Mouse (Mus musculus) heart, embryonic 11.5 days (tissue): ENCODE results near the gene Paxip1. TPM values are rescaled to one million over a fixed set of nuclear protein-coding genes. Genes with fewer than 3 reads are reported as not detected.
A peak's percentile ranks its signal among the peaks of the same experiment; 100 is the strongest.

Source experiments
- ATAC-seq: fragments of 200-750 bp; cut with Nextera tagmentation; replicated peaks from 2 replicates; pipeline ENCODE4 v1.8.0; 2017; ENCODE audit warnings: moderate library complexity; ENCODE audit not compliant: insufficient number of reproducible peaks, low FRiP score, low TSS enrichment
- H3K27ac ChIP-seq: fragments of 300-500 bp; sonication (generic); 2 replicates; pipeline ENCODE4 v1.5.1; 2014; ENCODE audit warnings: mild to moderate bottlenecking, low read depth, low read length
- H3K27me3 ChIP-seq: fragments of 300-500 bp; sonication (generic); 2 replicates; pipeline ENCODE4 v1.6.1; 2014; ENCODE audit warnings: mild to moderate bottlenecking, low read length, mixed read lengths; ENCODE audit not compliant: control insufficient read depth, insufficient read depth
- H3K36me3 ChIP-seq: fragments of 300-500 bp; sonication (generic); 2 replicates; pipeline ENCODE4 v1.6.1; 2014; ENCODE audit warnings: mild to moderate bottlenecking, low read length, moderate library complexity, mixed read lengths; ENCODE audit not compliant: control insufficient read depth, insufficient read depth
- H3K4me1 ChIP-seq: fragments of 300-500 bp; sonication (generic); 2 replicates; pipeline ENCODE4 v1.6.1; 2014; ENCODE audit warnings: low read length; ENCODE audit not compliant: control insufficient read depth, insufficient read depth
- H3K4me2 ChIP-seq: fragments of 300-500 bp; sonication (generic); 2 replicates; pipeline ENCODE4 v1.6.1; 2014; ENCODE audit warnings: mild to moderate bottlenecking, moderate library complexity
- H3K4me3 ChIP-seq: fragments of 300-500 bp; sonication (generic); 2 replicates; pipeline ENCODE4 v1.5.1; 2014; ENCODE audit warnings: low read depth, low read length
- H3K9ac ChIP-seq: fragments of 300-500 bp; sonication (generic); 2 replicates; pipeline ENCODE4 v1.6.1; 2014; ENCODE audit warnings: mild to moderate bottlenecking, low read depth, low read length, moderate library complexity
- H3K9me3 ChIP-seq: fragments of 300-500 bp; sonication (generic); replicated peaks from 2 replicates; pipeline ENCODE4 v1.6.1; 2016; ENCODE audit warnings: low read length; ENCODE audit not compliant: control insufficient read depth
- WGBS: fragments of 180-500 bp; shearing (Covaris S2); extraction: QIAGEN DNeasy Blood & Tissue Kit; methylation state at CpG from one replicate; pipeline ENCODE4 v1.1.7; 2014; ENCODE audit not compliant: insufficient replicate concordance; 5-methylcytosine and 5-hydroxymethylcytosine counted together
- polyA plus RNA-seq: library from polyadenylated mRNA; unstranded; fragments of >200 nt; fragmentation: Nextera tagmentation; extraction: Ambion mirVana; gene quantifications from 2 replicates; pipeline ENCODE4 v1.2.1, GENCODE M21; 2014

The Paxip1 gene
- polyA plus RNA-seq, 1 experiment from 2014 or later: 28.2 TPM

DNA sequence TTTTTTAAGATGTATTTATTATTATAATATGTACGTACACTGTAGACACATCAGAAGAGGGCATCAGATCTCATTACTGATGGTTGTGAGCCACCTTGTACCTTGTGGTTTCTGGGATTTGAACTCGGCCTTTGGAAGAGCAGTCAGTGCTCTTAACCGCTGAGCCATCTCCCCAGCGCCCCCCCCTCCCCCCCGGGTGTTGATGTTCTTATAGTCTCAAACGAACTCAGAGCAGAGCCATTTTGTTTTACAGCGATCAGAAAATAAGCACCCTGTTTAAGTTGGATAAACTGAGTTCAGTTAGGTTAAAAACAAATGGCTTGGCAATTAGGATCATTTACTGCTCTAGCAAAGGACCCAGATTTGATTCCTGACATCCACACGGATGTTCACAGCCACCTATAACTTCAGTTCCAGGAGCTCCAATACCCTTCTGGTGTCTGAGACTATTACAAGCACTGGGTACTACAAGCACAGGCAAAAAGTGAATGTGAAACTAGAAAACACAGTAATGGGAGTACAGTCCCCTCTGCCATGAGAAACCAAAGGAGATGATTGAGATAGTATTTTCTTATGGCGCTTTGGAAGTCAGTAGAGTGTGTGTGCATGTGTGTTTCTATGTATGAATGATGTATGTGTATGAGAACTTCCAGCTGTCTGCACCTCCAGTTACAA lies 1.2 kb upstream of the Paxip1 start:
- WGBS: 54% methylated on average over 9 of the region's 9 CpGs
- Histone ChIP-seq H3K9ac (no peak overlapping the region), H3K9me3 (no peaks in the 10 kb centered on the region), H3K4me3 (peak overlapping the region; percentile 66), H3K36me3 (peaks cover 4% of the 10 kb centered on the region; the same call in 1 of the 2 replicates), H3K4me1 (peaks cover 14% of the 10 kb centered on the region), H3K4me2 (peak overlapping the region; percentile 77), H3K27me3 (no peaks in the 10 kb centered on the region), H3K27ac (no peak overlapping the region)
- no peak for ATAC-seq

DNA sequence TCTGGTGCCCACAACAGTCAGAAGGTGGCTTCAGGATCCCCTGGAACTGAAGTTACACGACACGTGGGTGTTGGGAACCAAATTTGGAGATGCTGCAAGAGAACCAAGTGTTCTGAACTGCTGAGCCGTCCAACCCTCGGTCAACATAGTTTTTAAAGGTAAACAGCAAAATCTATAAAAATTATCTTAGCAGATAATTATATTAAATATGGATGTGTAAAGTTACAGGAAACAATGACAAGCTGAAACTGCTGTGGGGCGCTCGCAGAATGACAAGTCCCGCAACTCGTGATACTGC lies 631 bp upstream of the Paxip1 start:
- Histone ChIP-seq H3K36me3 (peaks cover 8% of the 10 kb centered on the region), H3K4me2 (peak overlapping the region; percentile 77), H3K4me3 (peak overlapping the region; percentile 66), H3K4me1 (peaks cover 14% of the 10 kb centered on the region), H3K27ac (peak overlapping the region; percentile 93), H3K9me3 (no peaks in the 10 kb centered on the region), H3K9ac (peak overlapping the region; percentile 86), H3K27me3 (no peaks in the 10 kb centered on the region)
- no peak for ATAC-seq
- 10% methylated on average over 8 of the region's 8 CpGs for WGBS

DNA sequence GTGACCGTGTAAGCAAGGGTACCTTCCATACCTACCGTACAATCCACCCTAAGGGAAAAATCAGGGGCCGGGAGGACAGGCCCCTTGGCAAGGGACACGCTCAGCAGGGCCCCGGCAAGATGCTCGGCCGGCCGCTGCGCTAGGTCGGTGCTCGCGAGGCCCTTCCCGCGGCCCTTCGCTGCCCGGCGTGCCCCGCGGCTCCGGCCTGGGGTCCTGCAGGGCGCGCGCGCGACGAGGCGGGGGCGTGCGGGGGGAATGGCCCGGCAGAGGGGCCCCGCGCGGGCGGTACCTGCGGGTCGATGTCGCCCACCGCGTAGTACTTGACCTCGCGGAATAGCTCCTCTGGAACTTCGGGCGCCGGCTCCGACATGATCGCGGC lies 592 bp downstream of the Paxip1 start:
- H3K4me2 ChIP-seq: peak overlapping the region; percentile 77
- H3K4me1 ChIP-seq: peaks cover 14% of the 10 kb centered on the region
- no peaks in the 10 kb centered on the region for H3K9me3 ChIP-seq
- peak overlapping the region; percentile 86 for H3K9ac ChIP-seq
- WGBS: under 1% methylated on average over 30 of the region's 47 CpGs
- H3K27ac ChIP-seq: peak overlapping the region; percentile 93
- H3K27me3 ChIP-seq: no peaks in the 10 kb centered on the region
- peak overlapping the region; percentile 66 for H3K4me3 ChIP-seq
- peaks cover 15% of the 10 kb centered on the region for H3K36me3 ChIP-seq
- ATAC-seq: peak; percentile 81

DNA sequence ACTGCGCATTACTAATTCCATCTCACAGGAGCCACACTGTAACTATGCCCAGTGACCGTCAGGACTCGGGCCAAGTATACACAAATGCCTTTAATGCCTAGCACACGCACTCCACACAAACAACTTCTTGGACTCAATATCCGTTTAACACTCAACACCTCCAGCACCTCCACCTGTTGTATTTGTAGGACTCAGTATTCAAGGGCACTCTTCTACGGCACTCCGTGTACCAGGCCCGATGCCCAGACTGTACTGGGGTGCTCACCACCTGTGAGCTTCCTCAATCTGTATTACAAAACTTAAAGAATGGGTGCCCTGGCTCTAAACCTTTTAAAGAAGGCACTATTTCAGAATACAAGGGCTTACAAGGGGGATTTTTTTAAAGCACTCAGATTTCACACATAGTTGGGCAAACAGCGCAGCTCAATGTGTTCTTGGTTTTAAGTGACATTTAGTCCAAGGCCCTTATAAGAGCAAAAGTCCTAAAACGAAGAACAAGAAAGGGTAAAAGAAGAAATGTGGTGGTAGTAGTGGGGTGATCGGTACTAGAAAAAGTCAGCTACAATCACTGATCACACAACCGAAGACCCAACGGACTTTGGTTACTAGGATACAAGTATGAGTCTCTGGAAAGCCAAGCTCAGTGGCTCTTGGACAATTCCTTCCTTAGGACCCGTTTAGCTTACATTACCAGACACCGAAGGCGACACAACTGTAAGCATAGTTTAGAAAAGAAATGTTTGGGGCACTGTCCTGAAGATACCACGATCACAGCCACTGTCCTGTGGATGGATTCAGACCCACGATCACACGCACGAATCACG lies 1.2 kb downstream of the Paxip1 start:
- H3K27me3 ChIP-seq: no peaks in the 10 kb centered on the region
- no peak for ATAC-seq
- peak overlapping the region; percentile 86 for H3K9ac ChIP-seq
- peak overlapping the region; percentile 93 for H3K27ac ChIP-seq
- peaks cover 17% of the 10 kb centered on the region for H3K36me3 ChIP-seq
- no peaks in the 10 kb centered on the region for H3K9me3 ChIP-seq
- peaks cover 14% of the 10 kb centered on the region for H3K4me1 ChIP-seq
- H3K4me3 ChIP-seq: peak overlapping the region; percentile 66
- 31% methylated on average over 21 of the region's 21 CpGs for WGBS
- H3K4me2 ChIP-seq: peak overlapping the region; percentile 77

DNA sequence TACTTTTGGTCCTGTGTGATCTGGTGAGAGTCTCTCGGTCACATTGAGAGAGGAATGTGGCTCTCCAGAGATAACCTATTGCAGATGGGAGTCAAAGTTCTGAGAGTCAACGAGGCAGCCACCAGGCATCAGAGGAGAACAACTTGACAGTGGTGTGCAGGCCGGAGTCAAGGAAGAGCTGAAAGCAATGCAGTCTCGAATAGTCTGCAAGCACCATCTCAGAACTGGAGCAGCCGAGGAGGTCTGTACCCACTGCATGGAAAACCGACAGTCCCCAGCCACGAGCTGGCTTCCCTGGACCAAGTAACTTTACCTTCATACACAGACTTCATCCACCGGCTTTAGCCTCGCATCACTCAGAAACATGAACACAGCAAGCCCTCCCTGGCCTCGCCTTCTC lies 1.9 kb downstream of the Paxip1 start:
- H3K36me3 ChIP-seq: peaks cover 20% of the 10 kb centered on the region
- no peaks in the 10 kb centered on the region for H3K27me3 ChIP-seq
- ATAC-seq: no peak
- H3K9me3 ChIP-seq: no peaks in the 10 kb centered on the region
- WGBS: 58% methylated on average over 10 of the region's 10 CpGs
- peaks cover 14% of the 10 kb centered on the region for H3K4me1 ChIP-seq
- peak overlapping the region; percentile 66 for H3K4me3 ChIP-seq
- peak overlapping the region; percentile 86 for H3K9ac ChIP-seq
- H3K4me2 ChIP-seq: peak overlapping the region; percentile 77
- H3K27ac ChIP-seq: no peak overlapping the region

DNA sequence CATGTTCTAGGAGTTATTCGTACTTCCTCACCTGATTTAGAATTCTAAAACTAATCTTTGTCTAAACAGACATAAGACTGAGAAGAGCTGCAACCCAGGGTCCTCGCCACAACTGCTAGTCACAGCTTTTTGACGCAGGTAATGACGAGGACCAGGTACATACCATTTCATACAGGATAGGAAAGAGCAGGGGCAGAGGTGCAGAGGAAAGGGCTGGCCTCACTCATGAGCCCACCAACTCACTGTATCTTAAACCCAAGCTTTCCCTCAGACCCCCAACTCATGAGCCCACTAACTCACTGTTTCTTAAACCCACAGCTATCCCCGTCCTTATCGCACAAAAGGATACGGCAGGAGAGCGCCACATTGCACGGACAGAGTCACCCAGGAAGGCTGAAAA lies 8.1 kb downstream of the Paxip1 start:
- Histone ChIP-seq H3K9ac (no peak overlapping the region), H3K4me2 (no peak overlapping the region), H3K4me3 (no peak overlapping the region), H3K9me3 (no peaks in the 10 kb centered on the region), H3K27me3 (no peaks in the 10 kb centered on the region), H3K4me1 (no peaks in the 10 kb centered on the region), H3K36me3 (peaks cover 41% of the 10 kb centered on the region), H3K27ac (no peak overlapping the region)
- 92% methylated on average over 9 of the region's 9 CpGs for WGBS
- ATAC-seq: no peak

DNA sequence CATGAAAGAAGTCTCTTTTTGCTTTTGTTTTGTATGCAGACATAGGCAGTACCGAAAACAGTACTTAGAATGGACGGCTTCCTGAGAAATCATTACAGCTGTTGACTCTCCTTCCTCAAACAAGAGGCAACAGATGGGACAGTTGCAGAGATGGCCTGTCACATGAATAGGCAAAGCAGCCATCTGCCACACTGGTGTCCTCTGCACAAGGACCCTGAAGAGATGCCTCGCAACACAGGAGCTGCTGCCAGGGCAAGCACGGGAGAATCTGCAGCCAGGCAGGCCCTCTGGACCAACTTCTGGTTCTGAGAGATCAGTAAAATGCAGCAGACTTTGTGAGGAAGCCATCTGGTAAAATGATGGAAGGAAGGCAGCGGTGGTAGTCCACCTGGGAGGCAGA lies 23.5 kb downstream of the Paxip1 start:
- no peak for ATAC-seq
- Histone ChIP-seq H3K9me3 (no peaks in the 10 kb centered on the region), H3K4me2 (no peak overlapping the region), H3K27me3 (no peaks in the 10 kb centered on the region), H3K27ac (no peak overlapping the region), H3K9ac (no peak overlapping the region), H3K36me3 (peaks cover 43% of the 10 kb centered on the region), H3K4me1 (peaks cover 7% of the 10 kb centered on the region), H3K4me3 (no peak overlapping the region)
- WGBS: 92% methylated on average over 5 of the region's 5 CpGs

DNA sequence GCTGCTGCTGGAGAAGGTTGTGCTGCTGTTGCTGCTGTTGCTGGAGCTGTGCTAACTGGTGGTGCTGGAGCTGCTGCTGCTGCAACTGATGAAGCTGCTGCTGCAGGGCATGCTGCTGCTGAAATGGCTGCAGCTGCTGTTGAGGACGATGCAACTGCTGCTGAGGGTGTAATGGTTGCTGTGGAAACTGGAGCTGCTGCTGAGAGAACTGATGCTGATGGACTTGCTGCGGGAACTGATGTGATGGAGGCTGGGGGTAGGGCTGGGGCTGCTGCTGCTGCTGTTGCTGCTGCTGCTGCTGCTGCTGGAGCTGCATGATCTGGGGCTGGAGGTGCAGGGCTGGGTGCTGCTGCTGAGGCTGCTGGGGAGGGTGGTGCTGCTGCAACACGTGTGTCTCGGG lies 25.7 kb downstream of the Paxip1 start:
- Histone ChIP-seq H3K27ac (no peak overlapping the region), H3K9me3 (no peaks in the 10 kb centered on the region), H3K27me3 (no peaks in the 10 kb centered on the region), H3K4me2 (no peak overlapping the region), H3K4me1 (peaks cover 7% of the 10 kb centered on the region), H3K9ac (no peak overlapping the region), H3K4me3 (no peak overlapping the region), H3K36me3 (peaks cover 41% of the 10 kb centered on the region)
- 92% methylated on average over 4 of the region's 4 CpGs for WGBS
- ATAC-seq: no peak

DNA sequence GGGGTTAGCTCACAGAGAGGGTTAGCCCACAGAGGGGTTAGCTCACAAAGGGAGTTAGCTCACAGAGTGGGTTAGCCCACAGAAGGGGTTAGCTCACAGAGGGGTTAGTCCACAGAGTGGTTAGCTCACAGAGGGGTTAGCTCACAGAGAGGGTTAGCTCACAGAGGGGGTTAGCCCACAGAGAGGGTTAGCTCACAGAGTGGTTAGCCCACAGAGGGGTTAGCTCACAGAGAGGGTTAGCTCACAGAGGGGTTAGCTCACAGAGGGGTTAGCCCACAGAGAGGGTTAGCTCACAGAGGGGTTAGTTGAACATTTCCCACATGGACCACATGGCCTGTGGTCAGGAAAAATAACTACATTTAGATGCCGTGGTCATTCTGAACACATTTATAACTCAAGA lies 46.5 kb downstream of the Paxip1 start:
- no peaks in the 10 kb centered on the region for H3K9me3 ChIP-seq
- ATAC-seq: no peak

More for the DNA sequence above, 46.5 kb downstream of the Paxip1 start:
- Histone ChIP-seq H3K9ac (no peak overlapping the region), H3K36me3 (peaks cover 23% of the 10 kb centered on the region), H3K4me2 (no peak overlapping the region), H3K27ac (no peak overlapping the region), H3K4me1 (no peaks in the 10 kb centered on the region), H3K4me3 (no peak overlapping the region), H3K27me3 (no peaks in the 10 kb centered on the region)
- WGBS: 88% methylated on average over 1 of the region's 1 CpGs
